Mouse (Mus musculus) stomach, embryonic 16.5 days (tissue): ENCODE measurements at regions not wholly inside any gene's neighbourhood (a gene's known extent, or its start where the extent isn't known, plus 50 kb on each side); places are given as distances from the start of the nearest gene placed in this dataset. TPM values are rescaled to one million over a fixed set of nuclear protein-coding genes. Genes with fewer than 3 reads are reported as not detected.

Experiments used
- ATAC-seq: fragments of 200-750 bp; cut with Nextera tagmentation; 2 replicates; pipeline ENCODE4 v1.8.0; 2017; ENCODE audit warnings: moderate number of reproducible peaks, moderate TSS enrichment; ENCODE audit not compliant: insufficient read depth, low FRiP score
- H3K27ac ChIP-seq: fragments of 300-500 bp; sonication (generic); 2 replicates; pipeline ENCODE4 v1.5.1; 2014; ENCODE audit warnings: low read length
- H3K27me3 ChIP-seq: fragments of 300-500 bp; sonication (generic); 2 replicates; pipeline ENCODE4 v1.6.1; 2014; ENCODE audit warnings: low read length, control low read depth, mixed read lengths; ENCODE audit not compliant: control insufficient read depth, insufficient read depth
- H3K36me3 ChIP-seq: fragments of 300-500 bp; sonication (generic); 2 replicates; pipeline ENCODE4 v1.6.1; 2014; ENCODE audit warnings: low read length; ENCODE audit not compliant: control insufficient read depth, insufficient read depth
- H3K4me1 ChIP-seq: fragments of 300-500 bp; sonication (generic); 2 replicates; pipeline ENCODE4 v1.6.1; 2014; ENCODE audit warnings: low read length, control low read depth, mixed read lengths; ENCODE audit not compliant: control insufficient read depth, insufficient read depth
- H3K4me2 ChIP-seq: fragments of 300-500 bp; sonication (generic); 2 replicates; pipeline ENCODE4 v1.6.1; 2014; ENCODE audit warnings: low read depth, low read length, mixed read lengths
- H3K4me3 ChIP-seq: fragments of 300-500 bp; sonication (generic); replicated peaks from 2 replicates; pipeline ENCODE4 v1.5.1; 2014; ENCODE audit warnings: mild to moderate bottlenecking, low read length
- H3K9ac ChIP-seq: fragments of 300-500 bp; sonication (generic); 2 replicates; pipeline ENCODE4 v1.6.1; 2014; ENCODE audit warnings: low read length
- H3K9me3 ChIP-seq: fragments of 300-500 bp; sonication (generic); replicated peaks from 2 replicates; pipeline ENCODE4 v1.6.1; 2016; ENCODE audit warnings: low read length, control low read depth; ENCODE audit not compliant: control insufficient read depth
- WGBS: fragments of 180-500 bp; shearing (Covaris S2); extraction: QIAGEN DNeasy Blood & Tissue Kit; methylation state at CpG from one replicate; pipeline ENCODE4 v1.1.7; 2014; 5-methylcytosine and 5-hydroxymethylcytosine counted together
- microRNA-seq: library from miRNA; unstranded; fragments of <30 nt; microRNA quantifications from one replicate; pipeline ENCODE4, GENCODE M21; 2016

- H3K36me3 ChIP-seq, result no peaks in the 10 kb centered on the region
- no peak overlapping the region for H3K9ac ChIP-seq
- no peak overlapping the region for H3K27ac ChIP-seq
- H3K4me3 ChIP-seq, result no peak overlapping the region
- no peaks in the 10 kb centered on the region for H3K27me3 ChIP-seq
- ATAC-seq, result no peak
- H3K4me2 ChIP-seq, result no peak overlapping the region
- H3K4me1 ChIP-seq, result no peaks in the 10 kb centered on the region
- no peaks in the 10 kb centered on the region for H3K9me3 ChIP-seq
- WGBS, result 78% methylated on average over 2 of the region's 2 CpGs
These were observed 102.7 kb upstream of the Slc24a2 start for GRCm38 (mm10) chr4:87332968-87333367.

- no peak overlapping the region for H3K9ac ChIP-seq
- no peaks in the 10 kb centered on the region for H3K27me3 ChIP-seq
- no peak overlapping the region for H3K27ac ChIP-seq
- 58% methylated on average over 6 of the region's 6 CpGs for WGBS
- no peaks in the 10 kb centered on the region for H3K36me3 ChIP-seq
- H3K9me3 ChIP-seq, result no peaks in the 10 kb centered on the region
- no peaks in the 10 kb centered on the region for H3K4me1 ChIP-seq
- no peak overlapping the region for H3K4me2 ChIP-seq
- no peak overlapping the region for H3K4me3 ChIP-seq
- ATAC-seq, result no peak
These were observed 98.9 kb upstream of the Slc24a2 start for GRCm38 (mm10) chr4:87329136-87329535.

GRCm38 (mm10) chr4:87321726-87322349 lies 91.6 kb upstream of the Slc24a2 start:
- 72% methylated on average over 2 of the region's 2 CpGs for whole genome bisulfite sequencing
- H3K27ac ChIP-seq, result no peak overlapping the region
- H3K9ac ChIP-seq, result no peak overlapping the region
- no peak for ATAC-seq
- no peak overlapping the region for H3K4me3 ChIP-seq
- H3K4me2 ChIP-seq, result no peak overlapping the region
- no peaks in the 10 kb centered on the region for H3K27me3 ChIP-seq
- no peaks in the 10 kb centered on the region for H3K36me3 ChIP-seq
- no peaks in the 10 kb centered on the region for H3K4me1 ChIP-seq
- H3K9me3 ChIP-seq, result no peaks in the 10 kb centered on the region

- H3K9ac ChIP-seq, result no peak overlapping the region
- H3K4me2 ChIP-seq, result no peak overlapping the region
- H3K27ac ChIP-seq, result no peak overlapping the region
- ATAC-seq, result no peak
- H3K27me3 ChIP-seq, result no peaks in the 10 kb centered on the region
- H3K4me1 ChIP-seq, result no peaks in the 10 kb centered on the region
- H3K9me3 ChIP-seq, result no peaks in the 10 kb centered on the region
- 77% methylated on average over 5 of the region's 5 CpGs for WGBS
- no peak overlapping the region for H3K4me3 ChIP-seq
- no peaks in the 10 kb centered on the region for H3K36me3 ChIP-seq
These were observed 67.9 kb upstream of the Slc24a2 start for GRCm38 (mm10) chr4:87298129-87298528.

GRCm38 (mm10) chr4:87294538-87294937 lies 64.3 kb upstream of the Slc24a2 start:
- H3K27ac ChIP-seq, result no peak overlapping the region
- no peak overlapping the region for H3K4me3 ChIP-seq
- H3K27me3 ChIP-seq, result no peaks in the 10 kb centered on the region
- no peaks in the 10 kb centered on the region for H3K4me1 ChIP-seq
- no peak overlapping the region for H3K4me2 ChIP-seq
- ATAC-seq, result no peak
- H3K9ac ChIP-seq, result no peak overlapping the region
- H3K9me3 ChIP-seq, result no peaks in the 10 kb centered on the region
- no peaks in the 10 kb centered on the region for H3K36me3 ChIP-seq

Small RNAs in the stretch of these regions (microRNA-seq; reads per million reads assigned to microRNA genes)
- gene Gm23154, result not detected
